Mouse (Mus musculus) cerebellum, adult 9-11 months (tissue): ENCODE measurements at regions not wholly inside any gene's neighbourhood (a gene's known extent, or its start where the extent isn't known, plus 50 kb on each side); places are given as distances from the start of the nearest gene placed in this dataset.

Experiments used
- DNase-seq: peaks from one replicate; pipeline ENCODE4 v3.0.0; 2022

GRCm38 (mm10) chr13:51930931-51931330, 84.5 kb downstream of the Gadd45g start:
- DNase-seq, result no peak

GRCm38 (mm10) chr13:51935827-51936226, 89.3 kb downstream of the Gadd45g start:
- DNase-seq, result no peak

GRCm38 (mm10) chr13:51936441-51936840, 90.0 kb downstream of the Gadd45g start:
- DNase-seq, result no peak

GRCm38 (mm10) chr13:51937898-51938297, 91.4 kb downstream of the Gadd45g start:
- no peak for DNase-seq

GRCm38 (mm10) chr13:51939262-51939661, 92.8 kb downstream of the Gadd45g start:
- DNase-seq, result no peak

DNA sequence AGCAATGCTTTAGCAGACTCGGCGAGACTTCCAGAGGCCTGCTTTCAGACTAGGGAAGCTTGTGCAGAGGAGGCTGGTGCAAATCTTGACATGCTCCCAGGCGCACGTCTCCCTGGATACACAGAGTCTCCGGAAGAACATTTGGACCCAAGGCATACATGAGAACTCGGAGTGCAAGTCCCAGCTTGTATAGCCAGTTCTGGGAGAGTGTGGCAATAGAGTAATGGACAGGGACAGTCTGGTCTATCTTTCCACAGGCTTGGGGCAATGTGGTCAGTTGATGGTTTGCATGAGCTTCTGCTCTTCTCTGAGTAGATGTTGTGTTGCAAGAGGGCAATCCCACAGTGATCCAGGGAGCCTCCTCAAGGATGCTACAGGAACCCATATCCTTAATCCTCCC, 93.2 kb downstream of the Gadd45g start:
- no peak for DNase-seq

- DNase-seq, result no peak
Observed at GRCm38 (mm10) chr13:51946171-51946570, 99.7 kb downstream of the Gadd45g start.

DNA sequence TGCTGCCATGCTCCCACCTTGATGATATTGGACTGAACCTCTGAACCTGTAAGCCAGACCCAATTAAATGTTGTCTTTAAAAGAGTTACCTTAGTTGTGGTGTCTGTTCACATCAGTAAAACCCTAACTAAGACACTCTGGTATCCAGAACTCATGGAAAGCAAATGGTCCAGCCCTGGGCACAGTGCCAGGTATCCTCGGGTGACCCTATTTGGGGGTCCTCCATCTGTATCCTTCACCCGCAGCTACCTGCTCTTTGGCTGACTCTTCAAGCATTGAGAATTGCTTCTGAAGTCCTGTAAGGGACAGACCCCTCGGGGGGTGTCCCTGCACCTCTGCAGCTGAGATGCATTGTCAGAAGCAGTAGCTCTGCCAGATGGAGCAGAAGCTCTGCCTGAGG, 102.4 kb downstream of the Gadd45g start:
- no peak for DNase-seq

GRCm38 (mm10) chr13:51951506-51952038, 105.1 kb downstream of the Gadd45g start:
- no peak for DNase-seq

GRCm38 (mm10) chr13:51953084-51953483, 106.6 kb downstream of the Gadd45g start:
- DNase-seq, result no peak

DNA sequence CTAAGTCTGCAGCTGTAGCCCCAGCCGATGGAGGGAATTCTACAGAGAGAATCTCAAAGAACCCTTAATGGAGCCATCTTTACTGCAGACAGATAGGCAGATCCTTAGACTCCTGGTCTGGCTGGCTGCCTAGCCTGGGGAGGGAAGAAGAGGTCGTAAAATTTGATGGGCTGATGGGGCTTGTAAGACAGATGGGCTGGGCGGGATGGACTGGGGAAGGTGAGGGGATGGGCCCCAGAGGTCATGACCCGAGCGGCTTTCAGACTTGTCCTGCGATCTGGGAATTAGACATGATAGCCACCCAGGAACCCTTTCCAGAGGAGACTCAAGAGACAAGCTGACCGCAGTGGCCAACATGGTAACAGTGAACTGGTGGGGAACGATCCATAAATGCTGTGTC, 107.1 kb downstream of the Gadd45g start:
- DNase-seq, result no peak

- no peak for DNase-seq
Observed at GRCm38 (mm10) chr13:51957101-51957500, 110.6 kb downstream of the Gadd45g start.

- no peak for DNase-seq
Observed at GRCm38 (mm10) chr13:51959591-51959990, 113.1 kb downstream of the Gadd45g start.

- no peak for DNase-seq
Observed at GRCm38 (mm10) chr13:51960262-51960661, 113.8 kb downstream of the Gadd45g start.

DNA sequence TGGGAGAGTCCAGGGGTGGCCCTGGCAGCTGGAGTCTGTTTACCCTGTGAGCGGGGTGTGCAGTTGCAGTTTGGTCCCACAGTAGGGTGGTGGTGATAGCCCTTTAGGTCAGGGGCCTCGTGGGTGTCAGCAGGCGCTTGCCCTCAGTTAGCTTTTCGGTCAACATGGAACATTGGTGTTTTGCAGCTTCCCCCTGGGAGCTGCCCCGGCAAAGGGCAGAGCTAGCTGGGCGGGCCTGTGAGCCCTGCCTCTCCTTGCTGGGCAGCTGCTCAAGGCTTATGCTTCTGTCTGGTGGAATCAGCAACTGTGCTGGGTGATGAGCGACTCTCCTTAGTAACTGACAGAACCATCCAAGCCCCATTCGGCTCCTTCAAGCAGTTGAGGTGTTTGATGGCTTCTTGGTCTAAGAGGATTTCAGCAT, 115.7 kb downstream of the Gadd45g start:
- DNase-seq, result no peak

- DNase-seq, result no peak
Observed at GRCm38 (mm10) chr13:51962676-51963075, 116.2 kb downstream of the Gadd45g start.

DNA sequence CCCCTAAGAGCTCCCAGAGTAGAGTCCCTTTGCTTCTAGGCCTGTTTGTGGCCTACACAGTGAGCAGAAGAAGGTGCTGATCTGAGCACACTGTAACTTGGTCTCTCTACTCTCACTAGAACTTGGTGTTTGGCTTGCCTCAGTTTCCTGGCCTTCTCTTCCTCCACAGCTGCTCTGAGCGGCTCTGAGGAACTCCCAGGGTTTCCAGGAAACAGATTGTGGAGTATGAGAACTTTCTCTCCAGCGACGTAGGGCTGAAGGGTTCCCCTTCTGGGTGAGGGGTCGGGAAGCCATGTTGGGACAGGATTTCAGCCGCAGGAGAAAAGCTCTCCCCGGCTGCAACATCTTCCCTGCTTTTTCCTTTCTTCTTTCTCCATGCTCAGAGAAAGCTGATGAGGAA, 117.5 kb downstream of the Gadd45g start:
- no peak for DNase-seq

DNA sequence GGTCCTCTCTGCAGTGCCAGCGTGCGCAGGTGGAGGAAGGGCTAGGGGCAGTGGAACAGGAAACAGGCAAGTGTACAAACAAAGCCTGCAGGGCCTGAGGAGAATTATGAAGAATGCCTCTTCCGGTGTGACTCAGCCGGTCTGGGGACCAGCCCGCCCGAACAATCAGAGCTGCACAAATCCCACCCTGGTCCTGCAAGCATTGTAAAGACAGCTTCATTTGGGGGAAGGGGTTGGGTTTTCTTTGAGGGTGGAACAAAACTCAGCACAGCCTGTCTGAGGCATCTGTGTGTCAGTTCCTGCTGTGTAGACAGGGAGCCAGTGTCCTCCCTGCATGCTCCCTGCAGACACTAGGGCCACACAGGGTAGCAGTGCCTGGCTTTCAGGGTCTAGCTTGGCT, 117.9 kb downstream of the Gadd45g start:
- no peak for DNase-seq

- DNase-seq, result no peak
Observed at GRCm38 (mm10) chr13:51964921-51965320, 118.4 kb downstream of the Gadd45g start.

- no peak for DNase-seq
Observed at GRCm38 (mm10) chr13:51968103-51968502, 121.6 kb downstream of the Gadd45g start.

DNA sequence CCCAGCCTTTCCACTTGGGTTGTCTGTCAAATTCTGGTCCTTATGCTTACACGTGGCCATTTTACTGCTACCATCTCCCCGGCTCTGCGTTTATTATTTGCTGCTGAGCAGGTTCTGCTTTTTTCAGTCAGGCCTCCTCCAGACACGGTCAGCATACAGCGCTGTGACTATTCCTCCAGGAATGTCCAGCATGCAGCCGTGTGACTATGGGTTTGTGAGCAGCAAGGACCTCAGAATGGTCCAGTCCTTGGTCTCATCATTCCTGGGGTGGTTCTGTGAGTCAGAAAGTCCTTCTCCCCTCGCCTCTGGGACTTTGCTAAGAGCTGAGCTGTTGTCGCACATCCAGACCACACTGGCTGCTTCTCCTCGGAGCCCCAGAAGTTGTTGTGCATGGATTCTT, 122.3 kb downstream of the Gadd45g start:
- no peak for DNase-seq

GRCm38 (mm10) chr13:51970051-51970450, 123.6 kb downstream of the Gadd45g start:
- no peak for DNase-seq

DNA sequence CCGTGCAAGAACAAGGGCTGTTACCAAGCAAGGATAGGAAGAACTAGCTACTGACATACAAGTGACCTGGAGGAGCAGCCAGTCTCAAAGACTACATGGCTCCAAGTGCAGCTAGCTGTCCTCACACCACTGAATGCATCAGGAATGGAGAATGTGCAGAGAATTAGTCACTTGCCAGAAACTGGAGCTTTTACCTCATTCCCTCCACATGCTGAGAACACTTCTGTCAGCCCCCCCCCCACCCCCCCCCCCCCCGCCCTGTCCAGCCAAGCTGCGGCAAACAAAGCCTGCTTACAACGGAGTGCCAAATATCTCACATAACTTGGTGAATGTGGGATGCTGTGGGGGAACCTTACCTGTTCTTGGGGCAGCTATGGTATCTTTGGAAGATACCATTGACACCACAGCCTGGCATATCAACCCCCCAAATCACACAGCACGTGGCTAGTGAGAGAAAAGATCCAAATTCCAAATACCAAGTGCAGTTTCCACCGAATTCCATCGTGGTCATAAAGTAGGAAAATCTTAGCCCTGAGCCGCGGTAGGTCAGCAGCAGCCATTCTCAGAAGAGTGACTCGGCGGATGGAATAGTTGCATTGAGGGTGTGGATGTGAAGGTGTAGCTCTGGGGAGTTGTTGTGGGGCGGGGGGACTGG, 126.3 kb downstream of the Gadd45g start:
- no peak for DNase-seq

DNA sequence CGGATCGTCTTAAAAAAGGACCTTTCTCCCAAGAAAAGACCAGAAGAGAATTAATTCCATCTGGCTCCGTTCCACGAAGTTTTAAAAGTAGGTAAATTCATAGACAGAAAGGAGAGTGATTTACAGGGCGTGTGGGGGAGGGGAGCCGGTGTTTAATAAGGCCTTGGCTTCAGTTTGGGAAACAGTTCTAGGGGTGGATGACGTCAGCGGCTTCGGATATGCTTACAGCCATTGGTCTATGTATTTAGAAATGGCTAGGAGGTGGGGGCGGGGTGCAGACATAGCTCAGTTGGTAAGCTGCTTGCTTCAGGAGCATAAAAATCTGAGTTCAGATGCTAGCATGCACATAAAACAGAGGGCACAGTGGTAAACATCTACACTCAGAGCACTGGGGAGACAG, 127.0 kb downstream of the Gadd45g start:
- DNase-seq, result no peak

- no peak for DNase-seq
Observed at GRCm38 (mm10) chr13:51974101-51974500, 127.6 kb downstream of the Gadd45g start.
